Mouse (Mus musculus) testis, adult 2 months (tissue): ENCODE data around the gene Etl4. TPM values are rescaled to one million over a fixed set of nuclear protein-coding genes. Genes with fewer than 3 reads are reported as not detected.

ENCODE experiments used
- H3K27ac ChIP-seq: fragments of 200-500 bp; 2 replicates; pipeline ENCODE4 v1.5.1; 2012; ENCODE audit warnings: low read depth, low read length; ENCODE audit not compliant: control insufficient read depth, insufficient read depth
- H3K27me3 ChIP-seq: fragments of 200-500 bp; 2 replicates; pipeline ENCODE4 v1.6.1; 2012; ENCODE audit warnings: mild to moderate bottlenecking, low read length, moderate library complexity; ENCODE audit not compliant: control insufficient read depth, insufficient read depth
- H3K36me3 ChIP-seq: fragments of 200-500 bp; 2 replicates; pipeline ENCODE4 v1.6.1; 2012; ENCODE audit warnings: mild to moderate bottlenecking, low read length; ENCODE audit not compliant: control insufficient read depth, insufficient read depth
- H3K4me1 ChIP-seq: fragments of 200-500 bp; 2 replicates; pipeline ENCODE4 v1.6.1; 2012; ENCODE audit warnings: low read length; ENCODE audit not compliant: control insufficient read depth, insufficient read depth
- H3K4me3 ChIP-seq: fragments of 200-500 bp; 2 replicates; pipeline ENCODE4 v1.5.1; 2012; ENCODE audit warnings: low read depth, mild to moderate bottlenecking, low read length, moderate library complexity, mixed read lengths; ENCODE audit not compliant: control insufficient read depth
- CTCF ChIP-seq: fragments of 200-500 bp; IDR thresholded peaks from 2 replicates; pipeline ENCODE4 v1.5.1; 2012; ENCODE audit warnings: low read depth, mild to moderate bottlenecking, inconsistent platforms, low read length, moderate library complexity; ENCODE audit not compliant: control insufficient read depth, insufficient read depth, insufficient replicate concordance
- POLR2A ChIP-seq: fragments of 200-500 bp; IDR thresholded peaks from 2 replicates; pipeline ENCODE4 v1.6.1; 2012; ENCODE audit warnings: low read depth, mild to moderate bottlenecking, inconsistent platforms, low read length, moderate library complexity; ENCODE audit not compliant: control insufficient read depth
- polyA plus RNA-seq: library from polyadenylated mRNA; depleted of rRNA; stranded (reverse); fragments of >200 nt; gene quantifications from 2 replicates; pipeline ENCODE4 v1.2.3, GENCODE M21; 2012; rRNA removed

Gene Etl4
- 14.7 and 16.3 TPM in 2 replicates for polyA plus RNA-seq

GRCm38 (mm10) chr2:19909171-19909899, at the start of gene Etl4:
Gene Etl4 (plus strand): TSS chr2:19909780.
- peak within 1 kb of the TSS; percentile 23 for H3K4me3 ChIP-seq
- no peak for TF ChIP-seq POLR2A
- no peak for TF ChIP-seq CTCF
- no peaks in the 10 kb centered on the region for H3K36me3 ChIP-seq
- no peak within 1 kb of the TSS for H3K27ac ChIP-seq
- peaks cover 3% of the 10 kb centered on the region; the same call in 1 of the 2 replicates for H3K4me1 ChIP-seq
- no peaks in the 10 kb centered on the region for H3K27me3 ChIP-seq

- no peak overlapping the region for H3K27ac ChIP-seq
- no peaks in the 10 kb centered on the region for H3K27me3 ChIP-seq
- H3K4me3 ChIP-seq = no peak overlapping the region
- no peak for TF ChIP-seq CTCF
- no peak for TF ChIP-seq POLR2A
- H3K36me3 ChIP-seq = no peaks in the 10 kb centered on the region
- no peaks in the 10 kb centered on the region for H3K4me1 ChIP-seq
These were observed 40.4 kb upstream of the Etl4 start for GRCm38 (mm10) chr2:19869167-19869566.

GRCm38 (mm10) chr2:19871881-19872280, 37.7 kb upstream of the Etl4 start:
- Histone ChIP-seq H3K4me1 (no peaks in the 10 kb centered on the region), H3K36me3 (no peaks in the 10 kb centered on the region), H3K27me3 (no peaks in the 10 kb centered on the region), H3K27ac (no peak overlapping the region), H3K4me3 (no peak overlapping the region)
- TF ChIP-seq POLR2A (no peak), CTCF (no peak)

- Histone ChIP-seq H3K36me3 (no peaks in the 10 kb centered on the region), H3K4me3 (no peak overlapping the region), H3K27me3 (no peaks in the 10 kb centered on the region), H3K4me1 (no peaks in the 10 kb centered on the region), H3K27ac (no peak overlapping the region)
- TF ChIP-seq CTCF (no peak), POLR2A (no peak)
These were observed 18.7 kb upstream of the Etl4 start for GRCm38 (mm10) chr2:19890875-19891274.

- H3K27ac ChIP-seq = no peak overlapping the region
- H3K27me3 ChIP-seq = no peaks in the 10 kb centered on the region
These were observed 560 bp downstream of the Etl4 start for GRCm38 (mm10) chr2:19909900-19910780.

GRCm38 (mm10) chr2:19910781-19911175, 1.2 kb downstream of the Etl4 start:
- H3K27ac ChIP-seq = no peak overlapping the region
- no peaks in the 10 kb centered on the region for H3K36me3 ChIP-seq
- peaks cover 3% of the 10 kb centered on the region; the same call in 1 of the 2 replicates for H3K4me1 ChIP-seq
- no peak overlapping the region for H3K4me3 ChIP-seq
- H3K27me3 ChIP-seq = no peaks in the 10 kb centered on the region
- TF ChIP-seq CTCF (no peak), POLR2A (no peak)

More at GRCm38 (mm10) chr2:19909900-19910780, 560 bp downstream of the Etl4 start:
- Histone ChIP-seq H3K36me3 (no peaks in the 10 kb centered on the region), H3K4me1 (peaks cover 3% of the 10 kb centered on the region; the same call in 1 of the 2 replicates), H3K4me3 (peak overlapping the region; percentile 23)
- TF ChIP-seq POLR2A (no peak), CTCF (no peak)

GRCm38 (mm10) chr2:19919190-19919589, 9.6 kb downstream of the Etl4 start:
- Histone ChIP-seq H3K36me3 (no peaks in the 10 kb centered on the region), H3K4me3 (no peak overlapping the region), H3K27ac (no peak overlapping the region), H3K27me3 (no peaks in the 10 kb centered on the region), H3K4me1 (no peaks in the 10 kb centered on the region; the same call in 1 of the 2 replicates)
- TF ChIP-seq CTCF (peak; percentile 86), POLR2A (no peak)
